ENCODE assay signal across 8 mouse cellular contexts in the genomic region with DNA sequence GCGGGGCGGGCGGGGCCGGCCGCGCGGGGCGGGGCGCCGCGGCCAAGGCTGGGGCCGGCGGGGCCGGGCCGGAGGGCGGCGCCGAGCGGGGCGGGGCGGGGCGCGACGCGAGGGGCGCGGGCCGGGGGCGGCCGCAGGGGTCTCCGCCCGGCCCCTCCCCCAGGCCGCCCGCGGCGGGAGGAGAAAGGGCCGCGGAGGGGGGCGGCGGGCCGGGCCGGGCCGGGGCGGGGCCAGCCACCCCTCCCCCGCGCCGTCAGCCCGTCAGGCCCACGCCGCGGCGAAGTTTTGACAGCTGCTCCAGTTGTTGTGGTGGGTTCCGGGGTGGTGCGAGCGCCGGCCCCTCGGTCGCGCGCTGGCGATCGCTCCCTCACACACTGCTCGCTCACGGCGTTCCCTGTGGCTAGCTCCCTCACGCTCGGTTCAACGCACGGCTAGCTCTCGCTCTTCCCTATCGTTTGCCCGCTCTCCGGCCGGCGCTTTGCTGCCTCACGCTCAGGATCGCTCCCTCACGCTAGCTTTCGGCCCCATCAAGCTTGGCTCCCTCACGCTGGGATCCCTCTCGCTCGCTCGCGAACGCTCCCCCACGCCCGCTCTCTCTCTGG. TPM values are rescaled to one million over a fixed set of nuclear protein-coding genes. Genes with fewer than 3 reads are reported as not detected.
A peak's percentile ranks its signal among the peaks of the same experiment; 100 is the strongest.
DNase-seq lines count a peak whose midpoint lies in the region; ATAC-seq and TF ChIP-seq lines count a peak whose summit lies in the region.

No protein-coding gene starts in this region.

- H3K9ac ChIP-seq in intestine, postnatal 0 days (ENCODE audit: low read depth, low read length), result peak overlapping the region; percentile 96

- H3K9me3 ChIP-seq in intestine, postnatal 0 days (ENCODE audit: control insufficient read depth), result no peaks in the 10 kb centered on the region

- H3K4me3 ChIP-seq in intestine, postnatal 0 days (ENCODE audit: low read depth, low read length), result peak overlapping the region; percentile 100
- peak overlapping the region; percentile 73 for H3K4me3 ChIP-seq in lung, adult 2 months (replicated peaks; ENCODE audit: extremely low read depth, low read depth, low read length)

- peak; percentile 54; the same call in 1 of the 2 replicates for TF ChIP-seq POLR2A in lung, adult 2 months (IDR thresholded peaks at IDR 0.05; ENCODE audit: borderline replicate concordance, extremely low read depth, low read depth, low read length)

- DNase-seq in left cerebral cortex, adult 18-20 months (ENCODE audit: low spot score in 2 of 2), result peak; percentile 44 to 78
- DNase-seq in left cerebral cortex, postnatal 36 days (ENCODE audit: low spot score in 2 of 2), result no peak
- DNase-seq in c-Kit-positive CD71-negative TER-119-negative erythroid progenitor cells, embryonic 14.5 days (ENCODE audit: low read depth), result peak; percentile 49
- peak; percentile 65 to 84 for DNase-seq in gastrocnemius, postnatal 4 days (ENCODE audit: low spot score in 2 of 2)
- DNase-seq in lung, adult 2 months, result no peak
- peak; percentile 53 for DNase-seq in ovary, postnatal 14 days (ENCODE audit: low spot score)
- peak; percentile 10 for DNase-seq in urinary bladder, postnatal 10 days (ENCODE audit: low spot score)

- no peaks in the 10 kb centered on the region; the same call in 1 of the 2 replicates for H3K4me1 ChIP-seq in intestine, postnatal 0 days (replicated peaks; ENCODE audit: control insufficient read depth, insufficient read depth, low read length)
- peaks cover 4% of the 10 kb centered on the region for H3K4me1 ChIP-seq in lung, adult 2 months (ENCODE audit: control insufficient read depth, insufficient read depth, low read length)

- ATAC-seq in intestine, postnatal 0 days, result peak; percentile 77

- H3K36me3 ChIP-seq in intestine, postnatal 0 days (ENCODE audit: control insufficient read depth, insufficient read depth), result no peaks in the 10 kb centered on the region

- intact Hi-C loops in left cerebral cortex, postnatal 36 days (cut with DNase I), result loop anchor here (1.0 to 10.0 kb wide), 7 partner anchors 30 to 336 kb away; no protein-coding TSS in a partner anchor

- no peaks in the 10 kb centered on the region for H3K27me3 ChIP-seq in intestine, postnatal 0 days (replicated peaks; ENCODE audit: control insufficient read depth, insufficient read depth, low read length)

- peak overlapping the region; percentile 100 for H3K27ac ChIP-seq in intestine, postnatal 0 days (ENCODE audit: low read depth, low read length)

- TF ChIP-seq CTCF in intestine, postnatal 0 days (IDR thresholded peaks at IDR 0.05; ENCODE audit: low read depth), result no peak
- TF ChIP-seq CTCF in lung, adult 2 months (IDR thresholded peaks at IDR 0.05; ENCODE audit: insufficient read depth, low read length), result no peak

- WGBS in intestine, postnatal 0 days, result under 1% methylated on average over 32 of the region's 87 CpGs
- 4% methylated on average over 72 of the region's 87 CpGs for WGBS in lung, adult 2 months

- peak overlapping the region; percentile 84 for H3K4me2 ChIP-seq in intestine, postnatal 0 days (replicated peaks; ENCODE audit: low read depth)

RNA-seq across cellular contexts. Expression of a gene that starts 0.3 kb away (rescaled TPM):
- 10 to 100 TPM; 63.3 to 63.7 TPM for total RNA-seq in left cerebral cortex, adult 18-20 months (2021)
- total RNA-seq in left cerebral cortex, postnatal 36 days (2021), result 10 to 100 TPM; 55.0 to 78.4 TPM
- 10 to 100 TPM; 50.8 to 50.9 TPM for total RNA-seq in gastrocnemius, postnatal 4 days (2021)
- 7.0 and 7.7 TPM in 2 replicates for polyA plus RNA-seq in intestine, postnatal 0 days (2015; fragmentation: Nextera tagmentation; extraction: Ambion mirVana)
- polyA plus RNA-seq in lung, adult 2 months (2012; rRNA removed), result 13.6 and 19.0 TPM in 2 replicates

RNA-seq across cellular contexts. Expression of a gene that starts 16.9 kb away (rescaled TPM):
- total RNA-seq in left cerebral cortex, adult 18-20 months (2021), result under 1 TPM; 0.30 to 0.40 TPM
- total RNA-seq in left cerebral cortex, postnatal 36 days (2021), result under 1 TPM in 1 of 2 experiments, not detected in 1; 0.27 TPM
- total RNA-seq in gastrocnemius, postnatal 4 days (2021), result not detected
- polyA plus RNA-seq in intestine, postnatal 0 days (2015; fragmentation: Nextera tagmentation; extraction: Ambion mirVana), result 0.09 and 0.26 TPM in 2 replicates
- polyA plus RNA-seq in lung, adult 2 months (2012; rRNA removed), result not detected in 2 replicates

Comparison
In these comparisons a context has a peak if more than half of its experiments do, and no peak if none do; other contexts are left out.
1. DNase-seq: peak in left cerebral cortex, adult 18-20 months (2 of 2), c-Kit-positive CD71-negative TER-119-negative erythroid progenitor cells, embryonic 14.5 days (single experiment), gastrocnemius, postnatal 4 days (2 of 2), ovary, postnatal 14 days (single experiment) and urinary bladder, postnatal 10 days (single experiment); none in left cerebral cortex, postnatal 36 days (0 of 2) and lung, adult 2 months (single experiment).